Mouse (Mus musculus) kidney, adult 9 months (tissue): ENCODE measurements around the gene Gm21981.
"Not testable (repeated sequence)": the region's sequence is repeated elsewhere in the genome, so short reads cannot be mapped to it uniquely, and the experiment has no call there.

Experiments used
- DNase-seq: peaks from one replicate; pipeline ENCODE4 v3.0.0; 2022

Gm21981 gene

DNA sequence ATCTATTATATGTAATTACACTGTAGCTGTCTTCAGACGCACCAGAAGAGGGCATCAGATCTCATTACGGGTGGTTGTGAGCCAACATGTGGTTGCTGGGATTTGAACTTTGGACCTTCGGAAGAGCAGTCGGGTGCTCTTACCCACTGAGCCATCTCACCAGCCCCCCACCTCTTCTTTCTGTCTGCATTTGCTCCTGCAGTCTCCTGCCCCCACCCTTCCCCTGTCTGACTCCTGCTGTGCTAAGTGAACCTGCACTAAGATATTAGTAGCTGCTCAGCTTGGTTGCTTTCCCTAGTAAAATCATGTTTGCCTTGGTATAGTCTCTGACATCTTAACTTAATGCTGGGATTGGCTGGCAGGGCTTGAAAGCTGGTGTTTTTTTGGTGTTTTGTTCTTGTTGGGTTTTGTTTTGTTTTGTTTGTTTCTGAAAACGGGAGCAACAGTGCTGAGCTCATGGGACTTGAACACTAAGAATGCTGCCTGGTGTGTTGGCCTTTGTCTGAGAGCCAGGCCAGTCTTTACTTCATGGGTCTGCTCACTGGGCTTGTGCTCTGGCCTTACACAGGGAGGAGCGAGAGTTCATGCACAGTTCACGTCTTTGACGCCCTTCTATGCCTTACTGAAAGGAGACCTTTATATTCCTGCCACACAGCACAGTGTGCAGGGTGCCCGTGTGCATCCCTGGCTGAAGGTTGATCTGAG, 31.1 kb downstream of the Gm21981 start:
- no peak for DNase-seq

DNA sequence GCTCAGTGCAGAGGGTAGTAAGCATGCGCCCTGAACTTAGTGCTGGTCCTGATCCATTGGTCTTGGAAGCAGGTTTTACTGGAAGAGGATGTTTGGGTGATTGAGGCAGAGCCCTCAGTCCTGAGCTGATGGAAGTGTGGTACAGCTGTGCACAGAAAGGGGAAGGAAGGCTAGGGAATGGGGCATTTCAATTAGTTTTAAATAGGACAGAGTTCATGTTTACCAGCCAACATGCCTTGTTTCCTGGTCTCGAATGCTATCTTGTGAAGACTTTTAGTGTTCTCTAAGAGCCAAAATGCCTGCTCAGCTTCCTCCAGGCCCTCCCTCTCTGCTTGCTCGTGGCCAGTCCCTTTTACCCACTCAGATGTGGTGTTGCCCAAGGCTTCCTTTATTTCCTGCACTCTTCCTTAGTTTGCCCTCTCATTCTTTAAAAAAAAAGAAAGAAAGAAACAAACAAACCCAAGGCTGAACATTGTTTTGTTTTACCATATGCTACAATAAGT, 35.5 kb downstream of the Gm21981 start:
- no peak for DNase-seq

DNA sequence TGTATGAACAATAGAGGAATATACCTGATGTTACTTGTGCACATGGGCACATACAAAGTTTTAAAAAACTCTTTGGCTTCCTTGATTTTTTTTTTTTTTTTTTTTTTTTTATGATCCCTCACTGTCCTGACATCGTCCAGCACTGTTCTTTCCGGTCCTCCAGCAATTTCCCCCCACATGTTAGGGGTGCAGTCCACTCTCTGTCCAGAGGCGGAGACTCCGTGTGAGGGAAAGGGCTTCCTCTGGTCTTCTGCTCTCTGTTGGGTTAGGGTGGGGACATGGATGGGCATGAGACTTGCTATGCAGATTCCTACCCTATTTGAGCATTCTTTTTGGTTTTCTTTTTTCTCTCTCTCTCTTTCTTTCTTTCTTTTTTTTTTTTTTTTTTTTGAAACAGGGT, 36.4 kb downstream of the Gm21981 start:
- DNase-seq, result no peak

DNA sequence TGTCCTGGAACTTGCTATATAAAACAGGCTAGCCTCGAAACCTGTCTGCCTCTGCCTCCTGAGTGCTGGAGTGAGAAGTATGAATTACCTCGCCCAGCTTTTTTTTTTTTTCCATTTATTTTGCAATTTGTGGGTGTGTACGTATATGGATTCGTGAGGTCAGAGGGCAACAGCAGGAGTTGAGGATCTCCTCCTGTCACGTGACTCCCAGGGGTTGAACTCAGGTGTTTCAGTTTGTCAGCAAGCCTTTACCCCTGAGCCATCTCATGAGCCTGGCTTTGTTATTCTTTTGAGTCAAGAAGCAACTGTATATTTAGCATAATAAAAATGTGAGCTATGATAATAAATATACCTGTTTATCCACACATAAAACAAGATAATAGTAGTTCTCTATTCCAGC, 38.6 kb downstream of the Gm21981 start:
- no peak for DNase-seq

DNA sequence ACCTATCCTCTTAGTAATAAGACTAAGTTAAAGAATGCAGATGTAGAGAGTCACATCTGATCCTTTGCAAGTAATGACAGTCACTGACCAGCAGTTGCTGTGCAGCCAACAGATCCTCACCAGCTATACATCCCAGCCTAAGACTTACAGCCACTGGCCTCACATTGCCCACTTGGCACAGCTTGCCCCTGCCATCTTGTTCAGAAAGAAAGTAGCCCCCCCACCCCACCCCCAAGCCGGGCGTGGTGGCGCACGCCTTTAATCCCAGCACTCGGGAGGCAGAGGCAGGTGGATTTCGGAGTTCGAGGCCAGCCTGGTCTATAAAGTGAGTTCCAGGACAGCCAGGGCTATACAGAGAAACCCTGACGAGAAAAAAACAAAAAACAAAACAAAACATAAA, 39.9 kb downstream of the Gm21981 start:
- not testable (repeated sequence) for DNase-seq

DNA sequence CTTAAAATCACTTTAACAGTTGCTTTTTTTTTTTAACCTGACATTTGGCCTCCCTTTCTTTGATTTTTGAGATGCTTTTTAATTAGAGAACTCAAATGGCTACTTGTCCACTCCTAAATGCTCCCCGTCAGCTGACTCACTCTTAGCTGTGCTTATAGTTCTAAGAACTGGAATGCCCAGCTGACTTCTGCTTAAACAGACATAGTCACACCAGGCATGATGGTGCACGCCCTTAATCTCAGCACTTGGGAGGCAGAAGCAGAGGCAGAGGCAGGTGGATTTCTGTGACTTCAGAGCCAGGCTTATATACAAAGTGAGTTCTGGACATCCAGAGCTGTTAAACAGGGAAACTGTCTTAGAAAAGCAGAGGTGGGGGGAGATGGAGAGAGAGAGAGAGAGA, 42.3 kb downstream of the Gm21981 start:
- no peak for DNase-seq

DNA sequence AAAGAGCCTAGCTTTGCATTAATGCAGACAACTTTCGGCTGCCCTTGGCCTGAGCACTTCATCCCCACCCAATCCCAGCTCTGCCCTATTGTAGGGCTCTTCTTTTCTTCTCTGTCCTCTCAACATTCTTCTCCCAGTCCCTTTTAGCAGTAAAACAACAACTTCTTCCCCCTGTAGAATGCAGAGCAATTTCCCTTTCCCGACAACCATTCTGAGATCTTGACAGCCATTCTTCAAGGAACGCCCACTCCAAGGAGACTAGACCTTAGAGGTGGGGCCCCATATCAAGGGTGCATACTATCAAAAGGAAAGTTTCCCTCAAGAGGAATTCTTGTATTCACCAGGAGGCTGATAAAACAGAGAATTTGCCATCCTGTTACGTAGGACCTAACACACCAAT, 45.3 kb downstream of the Gm21981 start:
- DNase-seq, result no peak

- DNase-seq, result peak; percentile 92
Measured at GRCm38 (mm10) chr17:47646683-47647082, 47.6 kb downstream of the Gm21981 start.

GRCm38 (mm10) chr17:47642992-47643391, 51.3 kb downstream of the Gm21981 start:
- no peak for DNase-seq
